Mouse (Mus musculus): ENCODE data around the gene Rab7b. TPM values are rescaled to one million over a fixed set of nuclear protein-coding genes. Genes with fewer than 3 reads are reported as not detected.

Rab7b gene
- polyA plus RNA-seq, 1 experiment from 2014 or later, result 0.93 TPM

- no peak for ATAC-seq (ENCODE audit: low FRiP score, low read depth)
- Histone ChIP-seq H3K36me3 (no peaks in the 10 kb centered on the region), H3K4me2 (replicated peaks) (no peak overlapping the region), H3K27me3 (no peaks in the 10 kb centered on the region), H3K27ac (replicated peaks) (no peak overlapping the region), H3K9me3 (no peaks in the 10 kb centered on the region), H3K9ac (replicated peaks) (no peak overlapping the region), H3K4me1 (peaks cover 2% of the 10 kb centered on the region; the same call in 1 of the 2 replicates), H3K4me3 (no peak overlapping the region)
- 88% methylated on average over 13 of the region's 13 CpGs for WGBS
Observed at GRCm38 (mm10) chr1:131761079-131761831, 72.8 kb downstream of the Rab7b start.

GRCm38 (mm10) chr1:131763683-131764082 lies 75.2 kb downstream of the Rab7b start:
- no peaks in the 10 kb centered on the region for H3K9me3 ChIP-seq
- no peaks in the 10 kb centered on the region for H3K36me3 ChIP-seq
- H3K27ac ChIP-seq (replicated peaks), result no peak overlapping the region
- no peak overlapping the region for H3K4me2 ChIP-seq (replicated peaks)
- H3K9ac ChIP-seq (replicated peaks), result no peak overlapping the region
- H3K4me3 ChIP-seq, result no peak overlapping the region
- no peak for ATAC-seq (ENCODE audit: low FRiP score, low read depth)
- H3K27me3 ChIP-seq, result no peaks in the 10 kb centered on the region; the same call in 1 of the 2 replicates
- peaks cover 1% of the 10 kb centered on the region; the same call in 1 of the 2 replicates for H3K4me1 ChIP-seq
- 62% methylated on average over 9 of the region's 9 CpGs for WGBS

GRCm38 (mm10) chr1:131764581-131765338 lies 76.3 kb downstream of the Rab7b start:
- no peak overlapping the region for H3K4me3 ChIP-seq
- no peak overlapping the region for H3K9ac ChIP-seq (replicated peaks)
- H3K36me3 ChIP-seq, result no peaks in the 10 kb centered on the region
- H3K4me2 ChIP-seq (replicated peaks), result no peak overlapping the region
- ATAC-seq (ENCODE audit: low FRiP score, low read depth), result no peak
- WGBS, result 63% methylated on average over 8 of the region's 8 CpGs
- H3K27ac ChIP-seq (replicated peaks), result no peak overlapping the region
- no peaks in the 10 kb centered on the region for H3K9me3 ChIP-seq
- H3K4me1 ChIP-seq, result no peaks in the 10 kb centered on the region; the same call in 1 of the 2 replicates
- H3K27me3 ChIP-seq, result no peaks in the 10 kb centered on the region; the same call in 1 of the 2 replicates

Other genes starting within 250 kb of the Rab7b start
- gene Srgap2, start 161.3 kb upstream of the Rab7b start, polyA plus RNA-seq (2016; fragmentation: Nextera tagmentation; extraction: Ambion mirVana), result 18.9 and 19.9 TPM in 2 replicates
- gene Fam72a, start 160.8 kb upstream of the Rab7b start, polyA plus RNA-seq (2016; fragmentation: Nextera tagmentation; extraction: Ambion mirVana), result 4.1 TPM in 2 replicates
- gene Avpr1b, start 89.5 kb upstream of the Rab7b start, polyA plus RNA-seq (2016; fragmentation: Nextera tagmentation; extraction: Ambion mirVana), result not detected in 2 replicates
- gene Ctse, start 50.4 kb upstream of the Rab7b start, polyA plus RNA-seq (2016; fragmentation: Nextera tagmentation; extraction: Ambion mirVana), result 0.20 and 0.26 TPM in 2 replicates
- not detected in 2 replicates for gene Slc26a9, start 55.3 kb downstream of the Rab7b start, polyA plus RNA-seq (2016; fragmentation: Nextera tagmentation; extraction: Ambion mirVana)
- 0.18 and 0.82 TPM in 2 replicates for gene Pm20d1, start 108.7 kb downstream of the Rab7b start, polyA plus RNA-seq (2016; fragmentation: Nextera tagmentation; extraction: Ambion mirVana)
- gene Slc41a1, start 138.8 kb downstream of the Rab7b start, polyA plus RNA-seq (2016; fragmentation: Nextera tagmentation; extraction: Ambion mirVana), result 13.3 and 13.9 TPM in 2 replicates
- gene Rab29, start 178.5 kb downstream of the Rab7b start, polyA plus RNA-seq (2016; fragmentation: Nextera tagmentation; extraction: Ambion mirVana), result 10.0 and 13.8 TPM in 2 replicates
- 102 and 118 TPM in 2 replicates for gene Nucks1, start 221.8 kb downstream of the Rab7b start, polyA plus RNA-seq (2016; fragmentation: Nextera tagmentation; extraction: Ambion mirVana)